Mouse (Mus musculus): ENCODE data around the gene Zfpm1.

GRCm38 (mm10) chr8:122359111-122359775 is 77.3 kb downstream of the Zfpm1 start:
- TF ChIP-seq CTCF (IDR thresholded peaks at IDR 0.05; ENCODE audit: low read depth), result no peak
- TF ChIP-seq EP300 (IDR thresholded peaks at IDR 0.05; ENCODE audit: low read depth), result no peak
